Mouse (Mus musculus) retina, postnatal 1 day (tissue): ENCODE measurements around the gene H2al1o.
"Not testable (repeated sequence)": the region's sequence is repeated elsewhere in the genome, so short reads cannot be mapped to it uniquely, and the experiment has no call there.

Experiments used
- DNase-seq: peaks from one replicate; pipeline ENCODE4 v3.0.0-alpha.2; 2012

H2al1o gene

GRCm38 (mm10) chrX:9572309-9572708 lies at the start of gene H2al1o:
Gene H2al1o, minus strand, starts transcription at chrX:9572409.
- DNase-seq = not testable (repeated sequence)

DNA sequence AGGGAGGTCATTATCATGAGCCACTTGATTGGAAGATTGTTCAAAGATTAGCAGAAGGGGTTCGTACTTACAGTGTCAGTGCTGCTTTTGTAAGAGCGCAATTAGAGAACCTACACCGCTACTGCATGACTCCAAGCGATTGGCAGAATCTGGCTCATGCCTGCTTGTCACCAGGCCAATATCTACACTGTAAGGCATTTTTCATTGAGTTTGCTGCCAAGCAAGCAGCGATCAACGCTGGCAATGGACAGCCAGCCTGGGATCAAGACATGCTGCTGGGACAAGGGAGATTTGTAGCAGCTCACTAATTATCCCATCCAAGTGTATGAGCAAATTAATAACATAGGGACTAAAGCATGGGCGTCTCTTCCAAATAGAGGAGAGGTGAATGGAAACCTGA lies 25.8 kb upstream of the H2al1o start:
- not testable (repeated sequence) for DNase-seq

DNA sequence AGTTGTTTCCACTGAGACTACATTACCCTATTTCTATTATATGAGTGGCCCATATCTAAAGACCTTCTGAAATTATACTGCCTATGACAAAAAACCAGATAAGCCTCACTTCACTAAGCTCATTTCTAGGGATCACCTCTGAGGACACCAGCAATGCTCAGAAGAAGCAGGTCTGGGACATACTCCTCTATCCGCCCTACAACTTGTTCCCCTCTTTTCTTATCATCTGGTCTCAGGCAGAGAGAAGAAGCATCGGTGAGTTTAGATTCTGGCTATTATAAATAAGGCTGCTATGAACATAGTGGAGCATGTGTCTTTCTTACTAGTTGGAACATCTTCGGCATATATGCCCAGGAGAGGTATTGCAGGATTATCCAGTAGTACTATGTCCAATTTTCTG lies 35.3 kb downstream of the H2al1o start:
- DNase-seq = no peak
